In the genomic region with DNA sequence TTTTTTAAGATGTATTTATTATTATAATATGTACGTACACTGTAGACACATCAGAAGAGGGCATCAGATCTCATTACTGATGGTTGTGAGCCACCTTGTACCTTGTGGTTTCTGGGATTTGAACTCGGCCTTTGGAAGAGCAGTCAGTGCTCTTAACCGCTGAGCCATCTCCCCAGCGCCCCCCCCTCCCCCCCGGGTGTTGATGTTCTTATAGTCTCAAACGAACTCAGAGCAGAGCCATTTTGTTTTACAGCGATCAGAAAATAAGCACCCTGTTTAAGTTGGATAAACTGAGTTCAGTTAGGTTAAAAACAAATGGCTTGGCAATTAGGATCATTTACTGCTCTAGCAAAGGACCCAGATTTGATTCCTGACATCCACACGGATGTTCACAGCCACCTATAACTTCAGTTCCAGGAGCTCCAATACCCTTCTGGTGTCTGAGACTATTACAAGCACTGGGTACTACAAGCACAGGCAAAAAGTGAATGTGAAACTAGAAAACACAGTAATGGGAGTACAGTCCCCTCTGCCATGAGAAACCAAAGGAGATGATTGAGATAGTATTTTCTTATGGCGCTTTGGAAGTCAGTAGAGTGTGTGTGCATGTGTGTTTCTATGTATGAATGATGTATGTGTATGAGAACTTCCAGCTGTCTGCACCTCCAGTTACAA, we compare ENCODE assay signal across 10 mouse cellular contexts. TPM values are rescaled to one million over a fixed set of nuclear protein-coding genes. Genes with fewer than 3 reads are reported as not detected.
DNase-seq lines count a peak whose midpoint lies in the region; ATAC-seq and TF ChIP-seq lines count a peak whose summit lies in the region.
"Had no signal": no experiment of that assay in that cellular context is flagged by ENCODE, and none has a peak within 500 bp of the region (broad histone marks: within the 10 kb centered on the region; RNA-seq: fewer than 3 reads in every experiment).

No protein-coding gene starts in this region.

- H3K4me2 ChIP-seq in CH12.LX (ENCODE audit: insufficient read depth, low read depth, poor library complexity, severe bottlenecking), result peak overlapping the region; percentile 96
- peak overlapping the region; percentile 71 for H3K4me2 ChIP-seq in forebrain, embryonic 16.5 days (ENCODE audit: low read length)
- H3K4me2 ChIP-seq in liver, embryonic 16.5 days (ENCODE audit: low read depth, low read length), result peak overlapping the region; percentile 91

- H3K27ac ChIP-seq in gastrocnemius, adult 2 months, result peak overlapping the region; percentile 100
- H3K27ac ChIP-seq in CH12.LX (ENCODE audit: insufficient read depth, low read depth), result peak overlapping the region; percentile 22; the same call in 1 of the 2 replicates
- no peak overlapping the region for H3K27ac ChIP-seq in forebrain, embryonic 16.5 days (ENCODE audit: low read length)
- H3K27ac ChIP-seq in liver, embryonic 16.5 days (ENCODE audit: low read length), result no peak overlapping the region; the same call in 1 of the 2 replicates

- no peaks in the 10 kb centered on the region for H3K9me3 ChIP-seq in CH12.LX (replicated peaks; ENCODE audit: low read length)
- H3K9me3 ChIP-seq in forebrain, embryonic 16.5 days (ENCODE audit: control insufficient read depth, low read length), result no peaks in the 10 kb centered on the region
- H3K9me3 ChIP-seq in liver, embryonic 16.5 days (replicated peaks; ENCODE audit: control insufficient read depth, low read length), result no peaks in the 10 kb centered on the region

- dilution Hi-C loops in CH12.LX (cut with MboI; ENCODE audit: extremely low pct_ligation_motif_present, extremely low pct_unique_long_range_greater_than_20kb, low sequenced_read_pairs), result no loop called here

- no peak for TF ChIP-seq RAD21 in CH12.LX (IDR thresholded peaks at IDR 0.05; ENCODE audit: low read depth, low read length)

- peaks cover 8 to 27% of the 10 kb centered on the region in 2 experiments for H3K4me1 ChIP-seq in CH12.LX (ENCODE audit: control insufficient read depth in 1 of 2, insufficient read depth in 2 of 2)
- peaks cover 22% of the 10 kb centered on the region for H3K4me1 ChIP-seq in forebrain, embryonic 16.5 days (replicated peaks; ENCODE audit: control insufficient read depth, insufficient read depth, low read length)
- H3K4me1 ChIP-seq in liver, embryonic 16.5 days (ENCODE audit: control insufficient read depth, low read depth, low read length), result peaks cover 21% of the 10 kb centered on the region

- TF ChIP-seq CTCF in gastrocnemius, adult 2 months (IDR thresholded peaks at IDR 0.05), result no peak
- TF ChIP-seq CTCF in CH12.LX (conservative IDR thresholded peaks at IDR 0.05 in 1 of 2, IDR thresholded peaks at IDR 0.05 in 1 of 2; ENCODE audit: low read depth in 2 of 2, low read length in 2 of 2), result no peak

- in situ Hi-C loops in CH12.LX (cut with MboI; ENCODE audit: low pct_ligation_motif_present, low pct_unique_long_range_greater_than_20kb, low sequenced_read_pairs), result no loop called here

- no peak for DNase-seq in gastrocnemius, adult 2 months
- DNase-seq in gastrocnemius, postnatal 14 days, result no peak
- DNase-seq in CH12.LX (ENCODE audit: extremely low read depth), result peak; percentile 53
- DNase-seq in left cerebral cortex, adult 18-20 months (ENCODE audit: low spot score in 2 of 2), result no peak
- DNase-seq in cerebellum, postnatal 36 days, result no peak
- no peak for DNase-seq in adrenal gland, adult 2 months
- DNase-seq: cerebellum, postnatal 25 days; thymus, adult 2 months had no signal

- intact Hi-C loops in gastrocnemius, adult 2 months (cut with DNase I), result no loop called here
- intact Hi-C loops in gastrocnemius, postnatal 14 days (cut with DNase I; ENCODE audit: low total_unique reads), result no loop called here

- 54% methylated on average over 9 of the region's 9 CpGs for WGBS in forebrain, embryonic 16.5 days
- WGBS in liver, embryonic 16.5 days (ENCODE audit: insufficient replicate concordance), result 37% methylated on average over 9 of the region's 9 CpGs

- H3K36me3 ChIP-seq in CH12.LX (replicated peaks in 1 of 2; ENCODE audit: control insufficient read depth in 1 of 2, insufficient read depth in 1 of 2, low read length in 1 of 2), result peaks cover 7 to 22% of the 10 kb centered on the region in 2 experiments
- peaks cover 3% of the 10 kb centered on the region; the same call in 1 of the 2 replicates for H3K36me3 ChIP-seq in forebrain, embryonic 16.5 days (ENCODE audit: control insufficient read depth, insufficient read depth)
- peaks cover 13% of the 10 kb centered on the region for H3K36me3 ChIP-seq in liver, embryonic 16.5 days (ENCODE audit: control insufficient read depth, insufficient read depth)

- TF ChIP-seq POLR2A in CH12.LX (IDR thresholded peaks at IDR 0.05; ENCODE audit: low read depth, low read length), result no peak

- no peak for TF ChIP-seq EP300 in CH12.LX (IDR thresholded peaks at IDR 0.05; ENCODE audit: low read length)

- peaks cover 26% of the 10 kb centered on the region for H3K79me2 ChIP-seq in CH12.LX (replicated peaks; ENCODE audit: control insufficient read depth, extremely low read depth, insufficient read depth, poor library complexity, severe bottlenecking)

- ATAC-seq in forebrain, embryonic 16.5 days, result no peak
- no peak for ATAC-seq in liver, embryonic 16.5 days (ENCODE audit: low read depth)

- H3K27me3 ChIP-seq in CH12.LX (replicated peaks), result no peaks in the 10 kb centered on the region
- H3K27me3 ChIP-seq in forebrain, embryonic 16.5 days (replicated peaks; ENCODE audit: control insufficient read depth, insufficient read depth, low read length), result no peaks in the 10 kb centered on the region
- H3K27me3 ChIP-seq in liver, embryonic 16.5 days (ENCODE audit: control insufficient read depth, insufficient read depth, low read depth, low read length), result no peaks in the 10 kb centered on the region

- peak overlapping the region; percentile 87 for H3K9ac ChIP-seq in CH12.LX (ENCODE audit: insufficient read depth, low read depth)
- H3K9ac ChIP-seq in forebrain, embryonic 16.5 days (replicated peaks; ENCODE audit: low read depth, low read length), result no peak overlapping the region; the same call in 1 of the 2 replicates
- peak overlapping the region; percentile 98; the same call in 1 of the 2 replicates for H3K9ac ChIP-seq in liver, embryonic 16.5 days (ENCODE audit: low read depth, low read length)

- H3K4me3 ChIP-seq in gastrocnemius, adult 2 months, result peak overlapping the region; percentile 78
- H3K4me3 ChIP-seq in CH12.LX (replicated peaks in 1 of 3; ENCODE audit: low read depth in 2 of 3, low read length in 2 of 3, poor library complexity in 1 of 3), result peak overlapping the region; percentile 37 to 93 (median 81)
- no peak overlapping the region for H3K4me3 ChIP-seq in forebrain, embryonic 16.5 days (replicated peaks; ENCODE audit: low read length)
- H3K4me3 ChIP-seq in liver, embryonic 16.5 days (ENCODE audit: low read depth, low read length), result peak overlapping the region; percentile 94

TF ChIP-seq in CH12.LX, 34 proteins besides CTCF, POLR2A, EP300 and RAD21:
- TF ChIP-seq JUN (IDR thresholded peaks at IDR 0.05; ENCODE audit: insufficient read depth, low read depth, low read length) (no peak), SIN3A (IDR thresholded peaks at IDR 0.05; ENCODE audit: low read length) (peak; percentile 3; the same call in 1 of the 2 replicates)
TF ChIP-seq in CH12.LX: peak in this region for 1.

RNA-seq across cellular contexts. Expression of a gene that starts 1.2 kb away (rescaled TPM):
- 10 to 100 TPM; 11.5 to 12.7 TPM for total RNA-seq in gastrocnemius, adult 2 months (2021)
- total RNA-seq in gastrocnemius, postnatal 14 days (2021), result 10 to 100 TPM in 1 of 2 experiments, 1 to 10 TPM in 1; 9.1 to 14.3 TPM
- 30.3 and 31.9 TPM in 2 replicates for total RNA-seq in CH12.LX (2012; rRNA removed)
- total RNA-seq in CH12.LX (2014; rRNA removed), result 30.3 and 32.0 TPM in 2 replicates
- 55.4 and 80.9 TPM in 2 replicates for polyA plus RNA-seq in CH12.LX (2012; ENCODE audit: insufficient read length, low read depth)
- 28.7 and 29.7 TPM in 2 replicates for polyA plus RNA-seq in forebrain, embryonic 16.5 days (2015; fragmentation: Nextera tagmentation; extraction: Ambion mirVana)
- 14.5 and 17.2 TPM in 2 replicates for polyA plus RNA-seq in liver, embryonic 16.5 days (2015; fragmentation: Nextera tagmentation; extraction: Ambion mirVana)
- total RNA-seq in left cerebral cortex, adult 18-20 months (2021), result 10 to 100 TPM; 38.5 to 39.8 TPM
- 10 to 100 TPM; 22.9 to 24.7 TPM for total RNA-seq in adrenal gland, adult 2 months (2021)
- polyA plus RNA-seq in adrenal gland, adult 2 months (2012; rRNA removed), result 28.4 and 29.5 TPM in 2 replicates

RNA-seq across cellular contexts. Expression of a gene that starts 49.3 kb away (rescaled TPM):
- total RNA-seq in gastrocnemius, adult 2 months (2021), result not detected
- total RNA-seq in gastrocnemius, postnatal 14 days (2021), result not detected
- total RNA-seq in CH12.LX (2012; rRNA removed), result not detected in 2 replicates
- not detected in 2 replicates for total RNA-seq in CH12.LX (2014; rRNA removed)
- not detected in 2 replicates for polyA plus RNA-seq in CH12.LX (2012; ENCODE audit: insufficient read length, low read depth)
- polyA plus RNA-seq in forebrain, embryonic 16.5 days (2015; fragmentation: Nextera tagmentation; extraction: Ambion mirVana), result 0.61 and 1.2 TPM in 2 replicates
- not detected in 2 replicates for polyA plus RNA-seq in liver, embryonic 16.5 days (2015; fragmentation: Nextera tagmentation; extraction: Ambion mirVana)
- 10 to 100 TPM; 13.4 to 15.4 TPM for total RNA-seq in left cerebral cortex, adult 18-20 months (2021)
- not detected for total RNA-seq in adrenal gland, adult 2 months (2021)
- polyA plus RNA-seq in adrenal gland, adult 2 months (2012; rRNA removed), result 0.01 TPM in 1 of 2 replicates, not detected in the other
- polyA plus RNA-seq: thymus, adult 2 months had no signal

Comparison
In these comparisons a context has a peak if more than half of its experiments do, and no peak if none do; other contexts are left out.
1. H3K27ac ChIP-seq: peak in gastrocnemius, adult 2 months (single experiment) and CH12.LX (single experiment); none in forebrain, embryonic 16.5 days (single experiment) and liver, embryonic 16.5 days (single experiment).
2. RNA of a gene that starts 49.3 kb away (total RNA-seq): 13.4 to 15.4 TPM in left cerebral cortex, adult 18-20 months; not detected in gastrocnemius, adult 2 months, not detected in gastrocnemius, postnatal 14 days, not detected in CH12.LX and not detected in adrenal gland, adult 2 months; every median in the first group is over 10 times any median in the second.
3. Peak in every context shown above with its lines, with median percentiles within 50 percentile points of each other: H3K4me2 ChIP-seq.